Mouse (Mus musculus): Measurements from ENCODE around the gene Lpp.

The Lpp gene

GRCm38 (mm10) chr16:24501628-24502294 is 108.5 kb downstream of the Lpp start:
- DNase-seq (ENCODE audit: low spot score): no peak

- DNase-seq (ENCODE audit: low spot score): no peak
Observed at GRCm38 (mm10) chr16:24502295-24502823, 109.1 kb downstream of the Lpp start.

- no peak for DNase-seq (ENCODE audit: low spot score)
Observed at GRCm38 (mm10) chr16:24504838-24505605, 111.7 kb downstream of the Lpp start.

- DNase-seq (ENCODE audit: low spot score): no peak
Observed at GRCm38 (mm10) chr16:24506237-24506636, 112.9 kb downstream of the Lpp start.

- no peak for DNase-seq (ENCODE audit: low spot score)
Observed at GRCm38 (mm10) chr16:24506740-24507139, 113.4 kb downstream of the Lpp start.

GRCm38 (mm10) chr16:24507927-24508540 is 114.7 kb downstream of the Lpp start:
- no peak for DNase-seq (ENCODE audit: low spot score)

- no peak for DNase-seq (ENCODE audit: low spot score)
Observed at GRCm38 (mm10) chr16:24509100-24509812, 115.9 kb downstream of the Lpp start.

GRCm38 (mm10) chr16:24509813-24510166 is 116.5 kb downstream of the Lpp start:
- DNase-seq (ENCODE audit: low spot score): no peak

- no peak for DNase-seq (ENCODE audit: low spot score)
Observed at GRCm38 (mm10) chr16:24513228-24513627, 119.9 kb downstream of the Lpp start.

- DNase-seq (ENCODE audit: low spot score): no peak
Observed at GRCm38 (mm10) chr16:24514802-24515727, 121.8 kb downstream of the Lpp start.

- DNase-seq (ENCODE audit: low spot score): no peak
Observed at GRCm38 (mm10) chr16:24516993-24517392, 123.7 kb downstream of the Lpp start.

GRCm38 (mm10) chr16:24517501-24518042 is 124.3 kb downstream of the Lpp start:
- DNase-seq (ENCODE audit: low spot score): no peak

GRCm38 (mm10) chr16:24518785-24519184 is 125.5 kb downstream of the Lpp start:
- DNase-seq (ENCODE audit: low spot score): no peak

GRCm38 (mm10) chr16:24527219-24527618 is 133.9 kb downstream of the Lpp start:
- no peak for DNase-seq (ENCODE audit: low spot score)

- no peak for DNase-seq (ENCODE audit: low spot score)
Observed at GRCm38 (mm10) chr16:24531681-24532080, 138.4 kb downstream of the Lpp start.

GRCm38 (mm10) chr16:24535221-24535620 is 141.9 kb downstream of the Lpp start:
- DNase-seq (ENCODE audit: low spot score): no peak

GRCm38 (mm10) chr16:24536261-24536660 is 143.0 kb downstream of the Lpp start:
- no peak for DNase-seq (ENCODE audit: low spot score)

GRCm38 (mm10) chr16:24539003-24539402 is 145.7 kb downstream of the Lpp start:
- no peak for DNase-seq (ENCODE audit: low spot score)

GRCm38 (mm10) chr16:24542864-24543263 is 149.6 kb downstream of the Lpp start:
- DNase-seq (ENCODE audit: low spot score): no peak

GRCm38 (mm10) chr16:24545366-24545765 is 152.1 kb downstream of the Lpp start:
- no peak for DNase-seq (ENCODE audit: low spot score)

GRCm38 (mm10) chr16:24558458-24558857 is 165.2 kb downstream of the Lpp start:
- no peak for DNase-seq (ENCODE audit: low spot score)
